Mouse (Mus musculus) hindbrain, embryonic 14.5 days (tissue): Measurements from ENCODE around the gene Cnpy1. TPM values are rescaled to one million over a fixed set of nuclear protein-coding genes. Genes with fewer than 3 reads are reported as not detected.

Experiments used
- ATAC-seq: fragments of 200-750 bp; cut with Nextera tagmentation; 2 replicates; pipeline ENCODE4 v1.8.0; 2017; ENCODE audit warnings: moderate number of reproducible peaks, mild to moderate bottlenecking, moderate TSS enrichment, moderate library complexity; ENCODE audit not compliant: low FRiP score
- DNase-seq: peaks from one replicate; pipeline ENCODE4 v3.0.0-alpha.2; 2015; ENCODE audit warnings: low spot score
- H3K27ac ChIP-seq: fragments of 300-500 bp; sonication (generic); 2 replicates; pipeline ENCODE4 v1.5.1; 2014; ENCODE audit warnings: mild to moderate bottlenecking, moderate library complexity
- H3K27me3 ChIP-seq: fragments of 300-500 bp; sonication (generic); 2 replicates; pipeline ENCODE4 v1.6.1; 2014; ENCODE audit warnings: mild to moderate bottlenecking, low read length, mixed read lengths; ENCODE audit not compliant: control insufficient read depth, insufficient read depth
- H3K36me3 ChIP-seq: fragments of 300-500 bp; sonication (generic); replicated peaks from 2 replicates; pipeline ENCODE4 v1.6.1; 2014; ENCODE audit not compliant: control insufficient read depth, insufficient read depth
- H3K4me1 ChIP-seq: fragments of 300-500 bp; sonication (generic); replicated peaks from 2 replicates; pipeline ENCODE4 v1.6.1; 2014; ENCODE audit warnings: antibody characterized with exemption, low read length, mixed read lengths; ENCODE audit not compliant: control insufficient read depth, insufficient read depth
- H3K4me2 ChIP-seq: fragments of 300-500 bp; sonication (generic); replicated peaks from 2 replicates; pipeline ENCODE4 v1.6.1; 2014; ENCODE audit warnings: mild to moderate bottlenecking, moderate library complexity
- H3K4me3 ChIP-seq: fragments of 300-500 bp; sonication (generic); replicated peaks from 2 replicates; pipeline ENCODE4 v1.5.1; 2014; ENCODE audit warnings: mild to moderate bottlenecking, low read length
- H3K9ac ChIP-seq: fragments of 300-500 bp; sonication (generic); 2 replicates; pipeline ENCODE4 v1.6.1; 2014
- H3K9me3 ChIP-seq: fragments of 300-500 bp; sonication (generic); 2 replicates; pipeline ENCODE4 v1.6.1; 2016; ENCODE audit warnings: low read length; ENCODE audit not compliant: control insufficient read depth
- WGBS: fragments of 180-500 bp; shearing (Covaris S2); extraction: QIAGEN DNeasy Blood & Tissue Kit; methylation state at CpG from one replicate; pipeline ENCODE4 v1.1.7; 2014; 5-methylcytosine and 5-hydroxymethylcytosine counted together
- polyA plus RNA-seq: library from polyadenylated mRNA; unstranded; fragments of >200 nt; fragmentation: Nextera tagmentation; extraction: Ambion mirVana; gene quantifications from 2 replicates; pipeline ENCODE4 v1.2.1, GENCODE M21; 2014

Gene Cnpy1
- polyA plus RNA-seq, 1 experiment from 2014 or later: 2.3 TPM

GRCm38 (mm10) chr5:28236098-28236497 lies 9.5 kb downstream of the Cnpy1 start:
- ATAC-seq: no peak
- WGBS: 13% methylated on average over 6 of the region's 6 CpGs
- Histone ChIP-seq H3K4me3 (no peak overlapping the region), H3K4me1 (peaks cover 16% of the 10 kb centered on the region; the same call in 1 of the 2 replicates), H3K27me3 (no peaks in the 10 kb centered on the region), H3K9ac (no peak overlapping the region), H3K36me3 (no peaks in the 10 kb centered on the region), H3K27ac (no peak overlapping the region), H3K9me3 (no peaks in the 10 kb centered on the region), H3K4me2 (no peak overlapping the region)
- DNase-seq: no peak

DNA sequence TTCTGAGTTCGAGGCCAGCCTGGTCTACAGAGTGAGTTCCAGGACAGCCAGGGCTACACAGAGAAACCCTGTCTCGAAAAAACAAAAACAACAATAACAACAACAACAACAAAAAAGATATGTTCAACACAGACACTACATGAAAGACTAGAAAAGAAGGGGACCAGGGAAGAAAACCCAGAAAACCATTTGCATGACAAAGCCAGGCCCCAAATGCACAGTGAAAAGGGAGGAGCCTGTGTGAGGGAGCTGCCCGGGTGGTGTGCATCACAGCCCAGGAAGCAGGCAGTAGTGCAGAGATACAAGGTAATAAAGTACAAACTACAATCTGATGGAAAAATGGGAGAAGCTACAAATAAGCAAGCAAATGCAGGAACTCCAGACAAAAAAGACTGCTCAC lies 13.5 kb downstream of the Cnpy1 start:
- DNase-seq (no peak), ATAC-seq (no peak)
- 60% methylated on average over 3 of the region's 3 CpGs for WGBS
- Histone ChIP-seq H3K4me3 (no peak overlapping the region), H3K36me3 (no peaks in the 10 kb centered on the region), H3K4me1 (peaks cover 9% of the 10 kb centered on the region; the same call in 1 of the 2 replicates), H3K27me3 (no peaks in the 10 kb centered on the region), H3K27ac (no peak overlapping the region), H3K9ac (no peak overlapping the region), H3K9me3 (no peaks in the 10 kb centered on the region), H3K4me2 (no peak overlapping the region)

DNA sequence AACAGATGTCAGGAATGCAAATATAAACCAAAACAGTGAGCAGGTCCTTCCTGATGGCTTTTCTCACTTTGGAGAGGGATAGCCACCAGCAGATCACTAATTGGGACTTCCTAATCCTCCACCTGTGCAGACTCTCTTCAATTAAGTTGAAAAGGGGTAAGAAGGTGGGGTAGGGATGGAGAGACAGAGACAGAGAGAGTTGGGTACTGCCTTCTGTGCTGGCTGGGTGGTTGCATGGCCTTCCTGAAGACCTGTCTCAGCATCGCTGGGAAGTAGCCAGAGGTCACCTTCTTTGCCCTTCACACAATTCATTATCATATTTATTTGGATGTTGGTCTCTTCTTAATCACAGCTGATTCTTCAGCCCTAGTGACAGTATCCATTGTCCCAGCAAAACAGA lies 26.0 kb downstream of the Cnpy1 start:
- Histone ChIP-seq H3K9ac (no peak overlapping the region), H3K4me1 (no peaks in the 10 kb centered on the region), H3K4me3 (no peak overlapping the region), H3K27me3 (no peaks in the 10 kb centered on the region), H3K27ac (no peak overlapping the region), H3K4me2 (no peak overlapping the region), H3K9me3 (no peaks in the 10 kb centered on the region), H3K36me3 (no peaks in the 10 kb centered on the region)
- ATAC-seq (no peak), DNase-seq (no peak)
- WGBS: 90% methylated on average over 1 of the region's 1 CpGs

GRCm38 (mm10) chr5:28213441-28213840 lies 32.2 kb downstream of the Cnpy1 start:
- H3K36me3 ChIP-seq: no peaks in the 10 kb centered on the region
- H3K4me1 ChIP-seq: peaks cover 11% of the 10 kb centered on the region
- WGBS: 70% methylated on average over 2 of the region's 2 CpGs
- DNase-seq (no peak), ATAC-seq (no peak)
- no peak overlapping the region for H3K27ac ChIP-seq
- H3K27me3 ChIP-seq: peaks cover 40% of the 10 kb centered on the region
- no peaks in the 10 kb centered on the region for H3K9me3 ChIP-seq
- H3K9ac ChIP-seq: no peak overlapping the region
- no peak overlapping the region for H3K4me3 ChIP-seq
- H3K4me2 ChIP-seq: no peak overlapping the region

GRCm38 (mm10) chr5:28211651-28212310 lies 33.8 kb downstream of the Cnpy1 start:
- 0 out of 2 replicates have a peak overlapping the region, but pooled peaks have one; percentile 57 for H3K9ac ChIP-seq

GRCm38 (mm10) chr5:28210591-28211550 lies 34.7 kb downstream of the Cnpy1 start:
- H3K4me3 ChIP-seq: peak overlapping the region; percentile 42
- peak overlapping the region; percentile 66 for H3K27ac ChIP-seq
- peaks cover 62% of the 10 kb centered on the region for H3K27me3 ChIP-seq

More at GRCm38 (mm10) chr5:28211651-28212310, 33.8 kb downstream of the Cnpy1 start:
- H3K36me3 ChIP-seq: no peaks in the 10 kb centered on the region
- H3K4me2 ChIP-seq: peak overlapping the region; percentile 65
- H3K27me3 ChIP-seq: peaks cover 53% of the 10 kb centered on the region
- 3% methylated on average over 15 of the region's 15 CpGs for WGBS
- peaks cover 11% of the 10 kb centered on the region for H3K4me1 ChIP-seq
- peak; percentile 42 for DNase-seq
- ATAC-seq: peak; percentile 59; the same call in 1 of the 2 replicates
- H3K9me3 ChIP-seq: no peaks in the 10 kb centered on the region
- peak overlapping the region; percentile 66 for H3K27ac ChIP-seq
- peak overlapping the region; percentile 1; the same call in 1 of the 2 replicates for H3K4me3 ChIP-seq

DNA sequence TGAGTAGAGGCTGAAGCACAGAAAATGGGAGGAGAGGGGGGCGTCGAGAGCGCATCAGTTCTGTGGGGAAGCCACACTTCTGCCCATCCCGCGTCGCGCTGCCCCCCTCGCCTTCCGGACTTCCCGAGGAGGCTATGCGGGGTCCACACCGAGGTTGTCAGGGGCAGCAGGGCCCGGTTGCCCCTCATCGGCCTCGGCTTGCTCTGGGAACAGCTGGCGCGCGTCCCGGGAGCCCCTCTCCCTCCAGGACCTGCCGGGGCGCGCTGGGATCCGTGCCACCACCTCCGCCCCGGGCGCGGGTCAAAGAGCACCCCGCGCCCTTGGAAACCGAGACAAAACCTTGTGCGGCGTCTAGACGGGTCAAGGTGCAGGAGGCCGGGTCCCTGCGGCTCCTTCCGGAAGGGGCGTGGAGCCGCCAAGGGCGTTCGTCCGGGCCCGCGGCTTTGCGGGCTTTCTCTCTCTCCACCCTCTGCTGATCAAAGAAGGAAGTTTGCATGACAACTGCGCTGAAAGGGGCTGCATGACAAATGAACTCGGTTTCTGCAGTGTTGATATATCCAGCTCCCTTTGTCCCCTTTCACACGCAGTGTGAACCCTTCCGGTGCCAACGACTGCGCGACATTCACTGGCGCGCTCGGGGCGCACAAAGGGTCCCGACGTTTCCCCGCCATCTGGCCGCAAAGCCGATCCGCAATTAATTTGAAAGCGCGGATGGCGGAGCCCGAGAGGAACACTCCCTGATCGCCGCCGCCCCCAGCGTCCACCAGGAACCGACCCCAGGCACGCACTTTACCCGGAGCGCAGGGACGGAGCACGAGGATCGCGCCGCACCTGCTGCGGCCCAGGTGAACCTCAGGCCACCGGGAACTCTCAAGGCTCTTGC lies 35.8 kb downstream of the Cnpy1 start:
- H3K27ac ChIP-seq: peak overlapping the region; percentile 78
- H3K4me3 ChIP-seq: peak overlapping the region; percentile 42
- WGBS: under 1% methylated on average over 80 of the region's 80 CpGs
- DNase-seq (peak; percentile 59), ATAC-seq (peak; percentile 76)
- peak overlapping the region; percentile 57 for H3K9ac ChIP-seq
- no peaks in the 10 kb centered on the region for H3K9me3 ChIP-seq
- H3K36me3 ChIP-seq: no peaks in the 10 kb centered on the region
- H3K4me1 ChIP-seq: peaks cover 11% of the 10 kb centered on the region
- H3K4me2 ChIP-seq: peak overlapping the region; percentile 65
- H3K27me3 ChIP-seq: peaks cover 68% of the 10 kb centered on the region

More at GRCm38 (mm10) chr5:28210591-28211550, 34.7 kb downstream of the Cnpy1 start:
- ATAC-seq (no peak), DNase-seq (no peak)
- no peaks in the 10 kb centered on the region for H3K9me3 ChIP-seq
- H3K4me1 ChIP-seq: peaks cover 11% of the 10 kb centered on the region
- H3K4me2 ChIP-seq: peak overlapping the region; percentile 65
- no peaks in the 10 kb centered on the region for H3K36me3 ChIP-seq
- WGBS: 2% methylated on average over 29 of the region's 29 CpGs
- peak overlapping the region; percentile 57 for H3K9ac ChIP-seq

GRCm38 (mm10) chr5:28208726-28209520 lies 36.7 kb downstream of the Cnpy1 start:
- H3K27me3 ChIP-seq: peaks cover 74% of the 10 kb centered on the region
- 12% methylated on average over 20 of the region's 20 CpGs for WGBS

More at GRCm38 (mm10) chr5:28208726-28209520, 36.7 kb downstream of the Cnpy1 start:
- peak overlapping the region; percentile 65 for H3K4me2 ChIP-seq
- no peak for ATAC-seq
- H3K4me1 ChIP-seq: peaks cover 11% of the 10 kb centered on the region
- DNase-seq: no peak
- no peaks in the 10 kb centered on the region for H3K9me3 ChIP-seq
- no peaks in the 10 kb centered on the region for H3K36me3 ChIP-seq
- H3K9ac ChIP-seq: peak overlapping the region; percentile 57
- H3K27ac ChIP-seq: peak overlapping the region; percentile 78
- H3K4me3 ChIP-seq: peak overlapping the region; percentile 42
